ENCODE assay signal across 12 mouse cellular contexts in the genomic region with DNA sequence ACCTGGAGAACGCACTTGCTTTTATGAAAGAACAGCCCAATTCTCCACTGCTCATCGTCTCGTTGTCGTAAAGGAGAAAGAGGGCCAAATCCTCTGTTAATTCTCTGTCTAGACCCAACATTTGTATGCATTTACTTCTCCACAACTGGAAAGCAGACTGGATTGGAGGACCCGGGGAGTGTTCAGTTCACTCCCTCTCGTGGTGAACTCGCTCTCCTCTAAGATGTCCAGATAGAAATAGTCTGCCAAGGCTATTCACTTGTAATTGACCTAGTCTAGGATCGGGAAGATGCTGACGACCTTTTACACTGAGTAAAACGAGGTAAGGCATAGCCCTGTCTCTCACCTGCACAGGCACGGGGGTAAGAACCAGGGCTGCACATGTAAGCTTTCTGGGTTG. TPM values are rescaled to one million over a fixed set of nuclear protein-coding genes. Genes with fewer than 3 reads are reported as not detected.
DNase-seq lines count a peak whose midpoint lies in the region; ATAC-seq lines count a peak whose summit lies in the region.
"Had no signal": no experiment of that assay in that cellular context is flagged by ENCODE, and none has a peak within 500 bp of the region (broad histone marks: within the 10 kb centered on the region; RNA-seq: fewer than 3 reads in every experiment).

No protein-coding gene starts in this region.

- WGBS in forebrain, embryonic 11.5 days = 63% methylated on average over 11 of the region's 11 CpGs
- 63% methylated on average over 11 of the region's 11 CpGs for WGBS in hindbrain, embryonic 13.5 days
- WGBS in midbrain, embryonic 15.5 days = 28% methylated on average over 11 of the region's 11 CpGs

- no peak for ATAC-seq in forebrain, embryonic 11.5 days (replicated peaks; ENCODE audit: low FRiP score)
- no peak for ATAC-seq in hindbrain, embryonic 13.5 days (ENCODE audit: low FRiP score)
- ATAC-seq in midbrain, embryonic 15.5 days (replicated peaks) = no peak

- no peaks in the 10 kb centered on the region for H3K9me3 ChIP-seq in forebrain, embryonic 11.5 days (ENCODE audit: control insufficient read depth, low read length)
- no peaks in the 10 kb centered on the region for H3K9me3 ChIP-seq in hindbrain, embryonic 13.5 days
- H3K9me3 ChIP-seq in midbrain, embryonic 15.5 days = no peaks in the 10 kb centered on the region

- no peak overlapping the region for H3K9ac ChIP-seq in forebrain, embryonic 11.5 days (ENCODE audit: low read length)
- H3K9ac ChIP-seq in hindbrain, embryonic 13.5 days = peak overlapping the region; percentile 59
- H3K9ac ChIP-seq in midbrain, embryonic 15.5 days = no peak overlapping the region

- H3K4me1 ChIP-seq in forebrain, embryonic 11.5 days (replicated peaks; ENCODE audit: control insufficient read depth, insufficient read depth, low read length) = no peaks in the 10 kb centered on the region; the same call in 1 of the 2 replicates
- peaks cover 30% of the 10 kb centered on the region for H3K4me1 ChIP-seq in hindbrain, embryonic 13.5 days (replicated peaks)
- peaks cover 39% of the 10 kb centered on the region for H3K4me1 ChIP-seq in midbrain, embryonic 15.5 days

- H3K27me3 ChIP-seq in forebrain, embryonic 11.5 days (ENCODE audit: control insufficient read depth, insufficient read depth, low read length) = no peaks in the 10 kb centered on the region
- H3K27me3 ChIP-seq in hindbrain, embryonic 13.5 days = no peaks in the 10 kb centered on the region
- no peaks in the 10 kb centered on the region for H3K27me3 ChIP-seq in midbrain, embryonic 15.5 days (replicated peaks)

- no peaks in the 10 kb centered on the region for H3K36me3 ChIP-seq in forebrain, embryonic 11.5 days (ENCODE audit: control insufficient read depth, insufficient read depth, low read length)
- no peaks in the 10 kb centered on the region for H3K36me3 ChIP-seq in hindbrain, embryonic 13.5 days
- H3K36me3 ChIP-seq in midbrain, embryonic 15.5 days (replicated peaks) = no peaks in the 10 kb centered on the region

- DNase-seq in brain, adult 2 months (ENCODE audit: low read depth, low spot score) = peak; percentile 49
- no peak for DNase-seq in forebrain, embryonic 11.5 days (ENCODE audit: low spot score)
- no peak for DNase-seq in testis, postnatal 10 days (ENCODE audit: low spot score)
- DNase-seq in right cerebral cortex, postnatal 36 days (ENCODE audit: low spot score in 2 of 2) = no peak
- no peak for DNase-seq in spleen, adult 12 weeks (ENCODE audit: low spot score)
- no peak for DNase-seq in Muller cell, postnatal 12 days (ENCODE audit: inconsistent ontology term)
- DNase-seq: cerebellum, adult 9-10 months; gastrocnemius, postnatal 14 days; kidney, adult 2 months; right cerebral cortex, postnatal 25 days had no signal

- peak overlapping the region; percentile 94 for H3K4me3 ChIP-seq in forebrain, embryonic 11.5 days (ENCODE audit: low read depth, low read length)
- H3K4me3 ChIP-seq in hindbrain, embryonic 13.5 days = peak overlapping the region; percentile 37
- peak overlapping the region; percentile 87 for H3K4me3 ChIP-seq in midbrain, embryonic 15.5 days

- H3K27ac ChIP-seq in forebrain, embryonic 11.5 days (ENCODE audit: low read depth, low read length) = no peak overlapping the region
- H3K27ac ChIP-seq in hindbrain, embryonic 13.5 days = peak overlapping the region; percentile 40; the same call in 1 of the 2 replicates
- 0 out of 2 replicates have a peak overlapping the region, but pooled peaks have one; percentile 0 for H3K27ac ChIP-seq in midbrain, embryonic 15.5 days

- H3K4me2 ChIP-seq in forebrain, embryonic 11.5 days (ENCODE audit: low read depth, low read length, severe bottlenecking) = peak overlapping the region; percentile 46; the same call in 1 of the 2 replicates
- H3K4me2 ChIP-seq in hindbrain, embryonic 13.5 days = peak overlapping the region; percentile 66
- H3K4me2 ChIP-seq in midbrain, embryonic 15.5 days = peak overlapping the region; percentile 67

RNA-seq across cellular contexts. Expression of gene Kif21a, which starts 2.1 kb away (rescaled TPM):
- polyA plus RNA-seq in forebrain, embryonic 11.5 days (2014; fragmentation: Nextera tagmentation; extraction: Ambion mirVana) = 45.3 and 48.8 TPM in 2 replicates
- 48.9 and 51.6 TPM in 2 replicates for polyA plus RNA-seq in hindbrain, embryonic 13.5 days (2015; fragmentation: Nextera tagmentation; extraction: Ambion mirVana)
- 50.3 and 50.9 TPM in 2 replicates for polyA plus RNA-seq in midbrain, embryonic 15.5 days (2015; fragmentation: Nextera tagmentation; extraction: Ambion mirVana)

Comparison
In these comparisons a context has a peak if more than half of its experiments do, and no peak if none do; other contexts are left out.
1. H3K4me3 ChIP-seq: peak in every context shown above with its lines; median percentile 94 in forebrain, embryonic 11.5 days; 87 in midbrain, embryonic 15.5 days; 37 in hindbrain, embryonic 13.5 days.